Comparison of ENCODE assay signal across 8 mouse cellular contexts in genomic region chr5:25420601-25421000, GRCm38 (mm10).
DNase-seq lines count a peak whose midpoint lies in the region; ATAC-seq and TF ChIP-seq lines count a peak whose summit lies in the region.

No protein-coding gene starts in this region.

- no peaks in the 10 kb centered on the region for H3K36me3 ChIP-seq in midbrain, embryonic 11.5 days (ENCODE audit: control insufficient read depth, insufficient read depth, low read length)
- no peaks in the 10 kb centered on the region for H3K36me3 ChIP-seq in midbrain, embryonic 13.5 days
- no peaks in the 10 kb centered on the region for H3K36me3 ChIP-seq in embryonic facial prominence, embryonic 10.5 days (replicated peaks)
- no peaks in the 10 kb centered on the region for H3K36me3 ChIP-seq in hindbrain, postnatal 0 days (ENCODE audit: insufficient read depth, low read length)
- no peaks in the 10 kb centered on the region for H3K36me3 ChIP-seq in neural tube, embryonic 14.5 days (ENCODE audit: control insufficient read depth, insufficient read depth, low read length)

- no peak overlapping the region for H3K4me3 ChIP-seq in midbrain, embryonic 11.5 days (ENCODE audit: low read depth, low read length)
- H3K4me3 ChIP-seq in midbrain, embryonic 13.5 days (replicated peaks), result no peak overlapping the region
- H3K4me3 ChIP-seq in embryonic facial prominence, embryonic 10.5 days, result no peak overlapping the region
- H3K4me3 ChIP-seq in hindbrain, postnatal 0 days (ENCODE audit: low read length), result no peak overlapping the region
- H3K4me3 ChIP-seq in neural tube, embryonic 14.5 days (ENCODE audit: low read depth, low read length), result no peak overlapping the region

- DNase-seq in midbrain, embryonic 11.5 days (ENCODE audit: low spot score, missing footprints), result peak; percentile 92
- DNase-seq in adrenal gland, adult 2 months, result peak; percentile 69
- peak; percentile 20 for DNase-seq in embryonic facial prominence, embryonic 10.5 days (ENCODE audit: low spot score)
- peak; percentile 79 for DNase-seq in hindbrain, postnatal 0 days (ENCODE audit: low spot score)
- peak; percentile 55 to 61 for DNase-seq in left cerebral cortex, postnatal 10 days (ENCODE audit: extremely low spot score in 1 of 2, low spot score in 2 of 2)
- DNase-seq in thymus, postnatal 14 days, result peak; percentile 72

- no peak overlapping the region for H3K27ac ChIP-seq in midbrain, embryonic 11.5 days (ENCODE audit: low read depth, low read length)
- no peak overlapping the region for H3K27ac ChIP-seq in midbrain, embryonic 13.5 days
- no peak overlapping the region for H3K27ac ChIP-seq in embryonic facial prominence, embryonic 10.5 days (replicated peaks)
- H3K27ac ChIP-seq in hindbrain, postnatal 0 days, result no peak overlapping the region
- no peak overlapping the region for H3K27ac ChIP-seq in neural tube, embryonic 14.5 days (ENCODE audit: low read depth, low read length)

- no peak for ATAC-seq in midbrain, embryonic 11.5 days (ENCODE audit: low FRiP score)
- no peak for ATAC-seq in midbrain, embryonic 13.5 days
- no peak for ATAC-seq in hindbrain, postnatal 0 days
- peak; percentile 38; the same call in 1 of the 2 replicates for ATAC-seq in neural tube, embryonic 14.5 days (ENCODE audit: low read depth)

- no peaks in the 10 kb centered on the region for H3K27me3 ChIP-seq in midbrain, embryonic 11.5 days (ENCODE audit: control insufficient read depth, insufficient read depth, low read length)
- H3K27me3 ChIP-seq in midbrain, embryonic 13.5 days, result no peaks in the 10 kb centered on the region
- no peaks in the 10 kb centered on the region for H3K27me3 ChIP-seq in embryonic facial prominence, embryonic 10.5 days (replicated peaks; ENCODE audit: low read depth, poor library complexity, severe bottlenecking)
- H3K27me3 ChIP-seq in hindbrain, postnatal 0 days (ENCODE audit: insufficient read depth, low read length), result no peaks in the 10 kb centered on the region
- no peaks in the 10 kb centered on the region for H3K27me3 ChIP-seq in neural tube, embryonic 14.5 days (ENCODE audit: control insufficient read depth, insufficient read depth, low read length)

- intact Hi-C loops in left cerebral cortex, postnatal 10 days (cut with DNase I), result loop anchor here (5.0 to 10.0 kb wide), 3 partner anchors 77 to 407 kb away; partner anchors contain the start of genes Actr3b and Kmt2c

- no peaks in the 10 kb centered on the region for H3K4me1 ChIP-seq in midbrain, embryonic 11.5 days (ENCODE audit: control insufficient read depth, insufficient read depth, low read length)
- no peaks in the 10 kb centered on the region for H3K4me1 ChIP-seq in midbrain, embryonic 13.5 days (replicated peaks)
- H3K4me1 ChIP-seq in embryonic facial prominence, embryonic 10.5 days, result no peaks in the 10 kb centered on the region
- no peaks in the 10 kb centered on the region for H3K4me1 ChIP-seq in hindbrain, postnatal 0 days (ENCODE audit: insufficient read depth, low read length)
- H3K4me1 ChIP-seq in neural tube, embryonic 14.5 days (ENCODE audit: control insufficient read depth, insufficient read depth, low read length), result no peaks in the 10 kb centered on the region

- WGBS in midbrain, embryonic 11.5 days, result 43% methylated on average over 3 of the region's 3 CpGs
- 43% methylated on average over 3 of the region's 3 CpGs for WGBS in midbrain, embryonic 13.5 days
- WGBS in embryonic facial prominence, embryonic 10.5 days, result 36% methylated on average over 3 of the region's 3 CpGs
- 42% methylated on average over 3 of the region's 3 CpGs for WGBS in hindbrain, postnatal 0 days
- 39% methylated on average over 3 of the region's 3 CpGs for whole genome bisulfite sequencing in neural tube, embryonic 14.5 days

- peak; percentile 76 for TF ChIP-seq CTCF in hindbrain, postnatal 0 days (IDR thresholded peaks at IDR 0.05; ENCODE audit: low read depth)

- no peak overlapping the region for H3K9ac ChIP-seq in midbrain, embryonic 11.5 days (ENCODE audit: low read length)
- H3K9ac ChIP-seq in midbrain, embryonic 13.5 days (replicated peaks), result no peak overlapping the region
- no peak overlapping the region for H3K9ac ChIP-seq in hindbrain, postnatal 0 days (replicated peaks; ENCODE audit: low read length)
- no peak overlapping the region for H3K9ac ChIP-seq in neural tube, embryonic 14.5 days (replicated peaks; ENCODE audit: low read depth, low read length)

- H3K9me3 ChIP-seq in midbrain, embryonic 11.5 days (ENCODE audit: control insufficient read depth, low read length), result no peaks in the 10 kb centered on the region
- no peaks in the 10 kb centered on the region for H3K9me3 ChIP-seq in midbrain, embryonic 13.5 days
- no peaks in the 10 kb centered on the region for H3K9me3 ChIP-seq in embryonic facial prominence, embryonic 10.5 days
- H3K9me3 ChIP-seq in hindbrain, postnatal 0 days (ENCODE audit: low read length), result no peaks in the 10 kb centered on the region
- no peaks in the 10 kb centered on the region for H3K9me3 ChIP-seq in neural tube, embryonic 14.5 days (ENCODE audit: control insufficient read depth, low read length)

- H3K4me2 ChIP-seq in midbrain, embryonic 11.5 days, result no peak overlapping the region
- no peak overlapping the region for H3K4me2 ChIP-seq in midbrain, embryonic 13.5 days (replicated peaks)
- no peak overlapping the region for H3K4me2 ChIP-seq in hindbrain, postnatal 0 days (ENCODE audit: low read depth, low read length)
- H3K4me2 ChIP-seq in neural tube, embryonic 14.5 days (ENCODE audit: low read depth, low read length), result no peak overlapping the region

Comparison
In these comparisons a context has a peak if more than half of its experiments do, and no peak if none do; other contexts are left out.
1. DNase-seq: peak in every context shown above with its lines; median percentile 92 in midbrain, embryonic 11.5 days; 79 in hindbrain, postnatal 0 days; 72 in thymus, postnatal 14 days; 69 in adrenal gland, adult 2 months; 58 in left cerebral cortex, postnatal 10 days; 20 in embryonic facial prominence, embryonic 10.5 days.